Mouse (Mus musculus) testis, adult 2 months (tissue): ENCODE measurements around the gene Sik1. TPM values are rescaled to one million over a fixed set of nuclear protein-coding genes. Genes with fewer than 3 reads are reported as not detected.

Experiments
- H3K27ac ChIP-seq: fragments of 200-500 bp; 2 replicates; pipeline ENCODE4 v1.5.1; 2012; ENCODE audit warnings: low read depth, low read length; ENCODE audit not compliant: control insufficient read depth, insufficient read depth
- H3K27me3 ChIP-seq: fragments of 200-500 bp; 2 replicates; pipeline ENCODE4 v1.6.1; 2012; ENCODE audit warnings: mild to moderate bottlenecking, low read length, moderate library complexity; ENCODE audit not compliant: control insufficient read depth, insufficient read depth
- H3K36me3 ChIP-seq: fragments of 200-500 bp; 2 replicates; pipeline ENCODE4 v1.6.1; 2012; ENCODE audit warnings: mild to moderate bottlenecking, low read length; ENCODE audit not compliant: control insufficient read depth, insufficient read depth
- H3K4me1 ChIP-seq: fragments of 200-500 bp; 2 replicates; pipeline ENCODE4 v1.6.1; 2012; ENCODE audit warnings: low read length; ENCODE audit not compliant: control insufficient read depth, insufficient read depth
- H3K4me3 ChIP-seq: fragments of 200-500 bp; 2 replicates; pipeline ENCODE4 v1.5.1; 2012; ENCODE audit warnings: low read depth, mild to moderate bottlenecking, low read length, moderate library complexity, mixed read lengths; ENCODE audit not compliant: control insufficient read depth
- CTCF ChIP-seq: fragments of 200-500 bp; IDR thresholded peaks from 2 replicates; pipeline ENCODE4 v1.5.1; 2012; ENCODE audit warnings: low read depth, mild to moderate bottlenecking, inconsistent platforms, low read length, moderate library complexity; ENCODE audit not compliant: control insufficient read depth, insufficient read depth, insufficient replicate concordance
- POLR2A ChIP-seq: fragments of 200-500 bp; IDR thresholded peaks from 2 replicates; pipeline ENCODE4 v1.6.1; 2012; ENCODE audit warnings: low read depth, mild to moderate bottlenecking, inconsistent platforms, low read length, moderate library complexity; ENCODE audit not compliant: control insufficient read depth
- polyA plus RNA-seq: library from polyadenylated mRNA; depleted of rRNA; stranded (reverse); fragments of >200 nt; gene quantifications from 2 replicates; pipeline ENCODE4 v1.2.3, GENCODE M21; 2012

Sik1 gene
- polyA plus RNA-seq, 1 experiment = 19.2 TPM

- TF ChIP-seq CTCF = no peak
- no peak for TF ChIP-seq POLR2A
- H3K27ac ChIP-seq = no peak overlapping the region
- no peaks in the 10 kb centered on the region for H3K36me3 ChIP-seq
Measured at GRCm38 (mm10) chr17:31870446-31870845, 14.8 kb upstream of the Sik1 start.

DNA sequence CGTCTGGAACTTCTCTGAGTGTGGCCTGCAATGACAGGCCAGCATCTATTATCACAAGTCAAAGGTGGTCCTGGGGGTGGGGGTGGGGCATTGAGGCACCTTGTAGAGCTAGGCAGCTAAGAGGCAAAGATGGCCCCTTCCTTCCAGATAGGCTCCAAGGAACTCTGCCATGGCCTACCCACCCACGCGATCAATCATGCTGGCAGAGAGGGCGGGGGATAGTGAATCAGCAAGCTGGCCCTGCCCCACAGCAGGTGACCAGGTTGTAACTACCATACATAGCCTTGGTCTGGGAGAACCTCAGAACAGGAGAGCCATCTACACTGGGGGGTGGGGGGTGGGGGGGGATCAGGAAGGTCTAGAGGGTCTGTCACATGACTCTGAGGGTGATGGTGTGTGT is 12.5 kb upstream of the Sik1 start:
- TF ChIP-seq CTCF (no peak), POLR2A (no peak)
- no peaks in the 10 kb centered on the region for H3K36me3 ChIP-seq

More at GRCm38 (mm10) chr17:31870446-31870845, 14.8 kb upstream of the Sik1 start:
- Histone ChIP-seq H3K4me3 (no peak overlapping the region), H3K4me1 (peaks cover 6% of the 10 kb centered on the region; the same call in 1 of the 2 replicates), H3K27me3 (no peaks in the 10 kb centered on the region)

GRCm38 (mm10) chr17:31867061-31867460 is 11.5 kb upstream of the Sik1 start:
- peaks cover 6% of the 10 kb centered on the region; the same call in 1 of the 2 replicates for H3K4me1 ChIP-seq
- no peaks in the 10 kb centered on the region for H3K27me3 ChIP-seq
- TF ChIP-seq POLR2A (no peak), CTCF (no peak)
- no peak overlapping the region for H3K27ac ChIP-seq
- no peaks in the 10 kb centered on the region for H3K36me3 ChIP-seq
- no peak overlapping the region for H3K4me3 ChIP-seq

More for the DNA sequence above, 12.5 kb upstream of the Sik1 start:
- H3K4me3 ChIP-seq = no peak overlapping the region
- H3K4me1 ChIP-seq = peaks cover 6% of the 10 kb centered on the region; the same call in 1 of the 2 replicates
- H3K27me3 ChIP-seq = no peaks in the 10 kb centered on the region
- no peak overlapping the region for H3K27ac ChIP-seq

DNA sequence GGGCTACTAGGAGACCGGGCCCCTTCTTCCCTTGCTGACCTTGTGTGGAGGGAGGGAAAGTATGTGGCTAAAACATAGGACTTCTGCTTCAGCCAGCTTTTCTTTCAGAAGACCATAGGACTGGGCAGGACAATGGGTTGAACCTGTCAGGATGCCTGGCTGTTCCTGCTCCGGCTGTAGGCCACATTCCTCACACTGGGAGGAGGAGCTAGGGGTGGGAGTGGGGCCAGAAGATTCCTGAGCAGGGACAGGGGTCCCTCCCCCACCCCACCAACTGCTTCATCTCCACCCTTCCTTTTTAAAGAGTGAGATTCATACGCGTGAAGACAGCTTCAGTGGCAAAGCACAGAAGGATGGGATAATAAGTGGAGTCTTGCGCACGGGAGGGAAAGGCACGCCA is 10.0 kb upstream of the Sik1 start:
- no peak overlapping the region for H3K27ac ChIP-seq
- TF ChIP-seq CTCF = no peak
- no peak for TF ChIP-seq POLR2A

DNA sequence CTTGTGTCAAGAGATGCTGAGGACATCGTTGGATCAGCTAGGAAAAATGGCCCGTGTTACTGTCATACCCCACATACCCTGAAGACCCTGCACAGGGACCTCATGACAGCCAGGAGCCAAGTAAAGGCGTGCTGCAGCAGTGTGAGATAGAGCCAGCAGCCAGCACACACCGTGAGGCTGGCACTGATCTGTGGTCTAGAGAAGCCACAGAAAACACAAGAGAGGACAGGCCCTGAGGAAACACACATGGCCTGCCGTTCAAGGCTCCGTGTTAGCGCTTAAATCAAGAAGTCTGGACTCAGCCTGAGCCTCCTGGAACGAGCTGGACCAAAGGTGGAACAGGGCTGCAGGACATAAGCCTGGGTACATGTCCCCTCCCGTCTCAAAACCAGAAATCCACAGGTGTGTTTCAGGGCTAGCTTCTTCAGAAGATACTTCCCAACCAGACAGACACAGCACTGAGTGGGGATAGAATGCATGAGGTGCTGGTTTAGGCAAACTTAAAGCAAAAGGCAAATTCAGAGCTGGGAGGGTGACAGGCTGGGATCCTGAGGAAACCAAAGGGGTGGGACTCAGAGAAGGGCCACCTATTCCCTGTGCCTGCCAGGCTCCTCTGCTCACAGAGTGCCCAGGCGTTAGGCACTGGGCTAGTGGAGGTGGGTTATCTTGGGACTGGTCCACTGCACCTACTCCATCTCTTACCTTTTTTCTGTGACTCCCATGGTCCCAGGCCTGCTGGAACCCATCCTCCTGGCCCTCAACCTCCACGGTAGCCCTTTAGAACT is 9.3 kb upstream of the Sik1 start:
- Histone ChIP-seq H3K36me3 (no peaks in the 10 kb centered on the region), H3K4me3 (no peak overlapping the region), H3K27ac (no peak overlapping the region), H3K4me1 (peaks cover 2% of the 10 kb centered on the region; the same call in 1 of the 2 replicates), H3K27me3 (no peaks in the 10 kb centered on the region)
- TF ChIP-seq CTCF (no peak), POLR2A (no peak)

More for the DNA sequence above, 10.0 kb upstream of the Sik1 start:
- no peaks in the 10 kb centered on the region for H3K27me3 ChIP-seq
- no peak overlapping the region for H3K4me3 ChIP-seq
- peaks cover 2% of the 10 kb centered on the region; the same call in 1 of the 2 replicates for H3K4me1 ChIP-seq
- H3K36me3 ChIP-seq = no peaks in the 10 kb centered on the region

GRCm38 (mm10) chr17:31863151-31863815 is 7.7 kb upstream of the Sik1 start:
- no peak overlapping the region for H3K4me3 ChIP-seq
- peaks cover 3% of the 10 kb centered on the region; the same call in 1 of the 2 replicates for H3K4me1 ChIP-seq
- TF ChIP-seq POLR2A (no peak), CTCF (no peak)
- no peak overlapping the region for H3K27ac ChIP-seq
- H3K36me3 ChIP-seq = no peaks in the 10 kb centered on the region
- no peaks in the 10 kb centered on the region for H3K27me3 ChIP-seq

GRCm38 (mm10) chr17:31862136-31862535 is 6.5 kb upstream of the Sik1 start:
- H3K27ac ChIP-seq = no peak overlapping the region
- H3K4me3 ChIP-seq = no peak overlapping the region
- TF ChIP-seq CTCF = no peak
- TF ChIP-seq POLR2A = no peak
- peaks cover 8% of the 10 kb centered on the region for H3K4me1 ChIP-seq
- H3K27me3 ChIP-seq = no peaks in the 10 kb centered on the region
- no peaks in the 10 kb centered on the region for H3K36me3 ChIP-seq
